Mouse (Mus musculus) thymus, adult 2 months (tissue): ENCODE results near the gene Vmn1r39. TPM values are rescaled to one million over a fixed set of nuclear protein-coding genes. Genes with fewer than 3 reads are reported as not detected.
A peak's percentile ranks its signal among the peaks of the same experiment; 100 is the strongest.
"Not testable (repeated sequence)": the region's sequence is repeated elsewhere in the genome, so short reads cannot be mapped to it uniquely, and the experiment has no call there.

Experiments used
- DNase-seq: peaks from one replicate; pipeline ENCODE4 v3.0.0; 2021
- H3K27ac ChIP-seq: fragments of 200-500 bp; 2 replicates; pipeline ENCODE4 v1.5.1; 2012; ENCODE audit warnings: low read length, control low read depth; ENCODE audit not compliant: control insufficient read depth, insufficient read depth
- H3K27me3 ChIP-seq: fragments of 200-500 bp; 2 replicates; pipeline ENCODE4 v1.6.1; 2012; ENCODE audit warnings: mild to moderate bottlenecking, low read length, moderate library complexity, mixed read lengths; ENCODE audit not compliant: control insufficient read depth, insufficient read depth
- H3K36me3 ChIP-seq: fragments of 200-500 bp; 2 replicates; pipeline ENCODE4 v1.6.1; 2012; ENCODE audit warnings: mild to moderate bottlenecking, low read length, moderate library complexity; ENCODE audit not compliant: control insufficient read depth, insufficient read depth
- H3K4me1 ChIP-seq: fragments of 200-500 bp; replicated peaks from 2 replicates; pipeline ENCODE4 v1.6.1; 2012; ENCODE audit warnings: low read length; ENCODE audit not compliant: control insufficient read depth, insufficient read depth
- H3K4me3 ChIP-seq: fragments of 200-500 bp; 2 replicates; pipeline ENCODE4 v1.5.1; 2012; ENCODE audit warnings: mild to moderate bottlenecking, low read length, control low read depth, moderate library complexity; ENCODE audit not compliant: control insufficient read depth, insufficient read depth
- CTCF ChIP-seq: fragments of 200-500 bp; IDR thresholded peaks from 2 replicates; pipeline ENCODE4 v1.5.1; 2012; ENCODE audit warnings: mild to moderate bottlenecking, control low read depth, low read length, moderate library complexity, borderline replicate concordance; ENCODE audit not compliant: control insufficient read depth, poor library complexity, insufficient read depth; ENCODE audit errors: extremely low read depth
- POLR2A ChIP-seq: fragments of 200-500 bp; IDR thresholded peaks from 2 replicates; pipeline ENCODE4 v1.6.1; 2012; ENCODE audit warnings: mild to moderate bottlenecking, low read length, control low read depth, moderate library complexity; ENCODE audit not compliant: control insufficient read depth, poor library complexity, insufficient read depth; ENCODE audit errors: extremely low read depth
- WGBS: fragments of 180-500 bp; shearing (Covaris S2); methylation state at CpG from one replicate; pipeline ENCODE4 v1.1.7; 2018; 5-methylcytosine and 5-hydroxymethylcytosine counted together
- polyA plus RNA-seq: library from polyadenylated mRNA; depleted of rRNA; stranded (reverse); fragments of >200 nt; gene quantifications from 2 replicates; pipeline ENCODE4 v1.2.3, GENCODE M21; 2012; rRNA removed

Vmn1r39 gene
- polyA plus RNA-seq: not detected in 2 replicates

DNA sequence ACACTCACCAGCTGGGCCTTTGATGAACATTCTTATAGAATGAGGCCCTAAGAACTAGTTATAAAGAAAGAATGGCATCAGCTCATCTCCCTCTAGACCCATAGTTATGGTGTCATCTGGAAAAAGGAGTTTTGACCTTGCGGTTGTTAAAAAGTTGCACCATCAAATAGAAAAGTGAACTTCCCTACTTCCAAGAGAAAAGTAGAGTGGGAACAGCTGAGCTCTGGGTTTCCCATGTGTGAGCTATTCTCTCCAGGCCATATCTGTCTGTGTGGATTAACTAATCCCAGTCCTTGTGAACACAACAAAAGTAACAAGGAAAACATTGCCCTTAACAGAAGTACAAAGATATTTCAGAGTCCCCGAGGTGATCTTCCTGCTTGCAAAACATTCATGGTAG is at the start of gene Vmn1r39:
Gene Vmn1r39 (minus strand): TSS at position 101 of the 400 bp plus-strand sequence.
- H3K4me3 ChIP-seq: no peak within 1 kb of the TSS
- H3K4me1 ChIP-seq: no peaks in the 10 kb centered on the region
- H3K36me3 ChIP-seq: no peaks in the 10 kb centered on the region
- 94% methylated on average over 2 of the region's 2 CpGs for WGBS
- H3K27ac ChIP-seq: no peak within 1 kb of the TSS
- H3K27me3 ChIP-seq: no peaks in the 10 kb centered on the region
- no peak for TF ChIP-seq CTCF
- no peak for TF ChIP-seq POLR2A
- no peak for DNase-seq

DNA sequence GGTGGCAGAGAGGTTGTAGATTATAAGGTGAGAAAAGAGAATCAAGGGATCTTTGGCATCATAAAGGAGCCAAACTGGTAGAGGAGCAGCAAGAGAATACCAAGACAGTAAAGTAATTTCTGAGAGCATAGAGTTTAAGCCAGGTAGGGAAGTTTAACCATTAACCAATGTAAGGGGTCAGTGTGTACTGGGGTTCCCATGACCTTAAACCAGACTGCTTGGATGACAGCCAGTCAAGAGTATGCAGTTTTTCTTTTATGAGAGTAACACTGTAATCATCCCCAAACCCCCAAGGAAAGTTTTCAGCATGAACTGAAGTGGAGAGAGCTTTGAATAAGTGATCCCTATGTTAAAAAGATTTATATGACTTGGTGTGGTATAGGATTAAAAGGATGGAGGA is 49.0 kb upstream of the Vmn1r39 start:
- TF ChIP-seq CTCF (no peak), POLR2A (no peak)
- DNase-seq: no peak
- Histone ChIP-seq H3K27me3 (no peaks in the 10 kb centered on the region), H3K4me3 (no peak overlapping the region), H3K36me3 (no peaks in the 10 kb centered on the region), H3K27ac (no peak overlapping the region), H3K4me1 (no peaks in the 10 kb centered on the region)

DNA sequence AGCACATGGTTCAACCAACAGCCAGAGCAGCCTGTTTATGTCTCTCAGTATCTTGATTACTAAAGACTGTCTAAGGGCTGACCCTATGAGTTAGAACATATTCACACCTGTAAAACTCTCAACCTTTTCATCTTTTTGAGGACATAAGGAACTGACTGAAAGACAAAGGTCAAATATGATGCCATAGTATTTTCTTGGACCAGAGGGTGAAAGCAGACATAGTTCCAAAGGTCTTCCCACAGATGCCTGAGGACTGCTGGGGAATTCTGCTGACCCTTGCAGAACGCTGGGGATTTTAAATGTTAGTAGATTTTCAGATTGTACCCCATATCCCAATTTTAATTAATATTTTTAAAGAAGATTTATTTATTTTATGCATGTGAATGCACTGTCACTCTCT is 47.9 kb upstream of the Vmn1r39 start:
- H3K4me3 ChIP-seq: no peak overlapping the region
- no peaks in the 10 kb centered on the region for H3K27me3 ChIP-seq
- no peaks in the 10 kb centered on the region for H3K4me1 ChIP-seq
- no peak for DNase-seq
- 93% methylated on average over 1 of the region's 1 CpGs for WGBS
- no peaks in the 10 kb centered on the region for H3K36me3 ChIP-seq
- TF ChIP-seq CTCF (no peak), POLR2A (no peak)
- H3K27ac ChIP-seq: no peak overlapping the region

DNA sequence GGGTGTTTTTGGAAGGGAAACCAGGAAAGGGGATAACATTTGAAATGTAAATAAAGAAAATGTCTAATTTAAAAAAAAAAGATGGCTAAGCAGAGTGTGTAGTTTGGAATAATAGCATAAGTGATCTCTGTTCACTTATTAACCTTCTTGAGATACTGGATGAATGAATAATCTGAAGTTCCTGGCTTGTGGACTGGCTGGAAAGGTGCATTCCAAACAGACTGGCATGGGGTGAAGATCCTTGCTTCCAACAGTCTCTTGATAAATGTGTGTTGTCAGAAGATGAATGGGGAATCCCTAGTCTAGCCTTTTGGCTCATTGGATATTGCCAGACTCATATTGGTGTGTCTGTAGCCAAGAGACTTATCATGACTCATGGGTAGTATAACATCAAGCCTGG is 45.8 kb upstream of the Vmn1r39 start:
- no peak for DNase-seq
- no peak overlapping the region for H3K27ac ChIP-seq
- no peaks in the 10 kb centered on the region for H3K4me1 ChIP-seq
- no peaks in the 10 kb centered on the region for H3K27me3 ChIP-seq
- no peak overlapping the region for H3K4me3 ChIP-seq
- TF ChIP-seq CTCF (no peak), POLR2A (no peak)
- no peaks in the 10 kb centered on the region for H3K36me3 ChIP-seq

DNA sequence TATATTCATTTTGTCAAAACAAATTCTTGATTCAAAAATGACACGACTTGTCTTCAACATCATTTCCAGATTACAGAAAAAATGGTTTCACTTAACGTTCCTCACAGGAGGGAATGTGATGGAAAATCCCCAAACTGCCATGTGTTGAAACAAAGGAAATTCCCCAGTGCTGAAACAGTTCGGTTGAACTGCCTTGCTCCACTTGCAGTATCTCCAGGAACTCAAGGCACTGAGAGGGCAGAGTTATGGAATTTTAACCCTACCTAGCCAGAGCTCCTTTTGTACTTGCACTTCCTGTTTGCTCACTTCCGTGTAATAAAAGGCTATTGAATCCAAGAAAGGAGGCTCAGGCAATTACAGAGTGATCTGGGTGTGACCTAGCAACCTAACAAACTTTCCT is 38.5 kb upstream of the Vmn1r39 start:
- Histone ChIP-seq H3K27ac (no peak overlapping the region), H3K4me1 (no peaks in the 10 kb centered on the region), H3K4me3 (no peak overlapping the region), H3K27me3 (no peaks in the 10 kb centered on the region), H3K36me3 (no peaks in the 10 kb centered on the region)
- 66% methylated on average over 4 of the region's 4 CpGs for WGBS
- TF ChIP-seq CTCF (no peak), POLR2A (no peak)
- DNase-seq: no peak

DNA sequence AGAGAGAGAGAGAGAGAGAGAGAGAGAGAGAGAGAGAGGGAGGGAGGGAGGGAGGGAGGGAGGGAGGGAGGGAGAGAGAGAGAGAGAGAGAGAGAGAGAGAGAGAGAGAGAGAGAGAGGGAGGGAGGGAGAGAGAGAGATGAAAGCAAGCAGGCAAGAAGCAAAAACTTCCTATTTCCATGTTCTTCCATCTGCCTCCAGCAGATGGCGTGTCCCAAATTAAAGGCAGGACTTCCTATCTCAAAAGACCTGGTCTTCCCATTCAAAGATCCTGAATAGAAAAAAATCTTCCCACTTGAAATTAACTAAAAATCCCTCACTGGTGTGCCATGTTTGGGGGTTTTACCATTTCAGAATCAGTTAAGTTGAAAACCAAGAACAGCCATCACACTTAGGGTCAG is 30.2 kb upstream of the Vmn1r39 start:
- DNase-seq: peak; percentile 9
- H3K4me1 ChIP-seq: not testable (repeated sequence)

DNA sequence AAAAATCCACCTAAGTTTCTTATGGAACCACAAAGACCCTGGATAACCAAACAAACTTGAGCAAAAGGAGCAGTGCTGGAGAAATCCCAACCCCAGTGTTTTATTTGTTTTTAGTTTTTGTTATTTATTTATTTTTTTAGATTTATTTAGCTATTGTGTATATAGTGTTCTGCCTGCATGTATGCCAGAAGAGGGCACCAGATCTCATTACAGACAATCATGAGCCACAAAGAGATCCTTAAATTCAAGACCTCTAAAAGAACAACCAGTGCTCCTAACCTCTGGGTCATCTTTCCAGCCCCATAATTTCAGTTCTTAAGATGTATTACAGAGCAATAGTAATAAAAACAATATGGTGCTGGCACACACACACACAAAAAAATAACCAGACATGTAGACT is 26.5 kb upstream of the Vmn1r39 start:
- H3K36me3 ChIP-seq: no peaks in the 10 kb centered on the region
- no peak overlapping the region for H3K27ac ChIP-seq
- H3K4me3 ChIP-seq: no peak overlapping the region
- no peak for DNase-seq
- no peak for TF ChIP-seq CTCF
- no peak for TF ChIP-seq POLR2A
- H3K27me3 ChIP-seq: no peaks in the 10 kb centered on the region
- no peaks in the 10 kb centered on the region for H3K4me1 ChIP-seq

More for the DNA sequence above, 30.2 kb upstream of the Vmn1r39 start:
- H3K36me3 ChIP-seq, H3K27ac ChIP-seq, H3K27me3 ChIP-seq, H3K4me3 ChIP-seq: not testable (repeated sequence)
- WGBS: 28% methylated on average over 1 of the region's 1 CpGs
